Mouse (Mus musculus) midbrain, embryonic 10.5 days (tissue): ENCODE data around the gene Camk2n2. TPM values are rescaled to one million over a fixed set of nuclear protein-coding genes. Genes with fewer than 3 reads are reported as not detected.
"Not testable (repeated sequence)": the region's sequence is repeated elsewhere in the genome, so short reads cannot be mapped to it uniquely, and the experiment has no call there.

Source experiments
- DNase-seq: peaks from one replicate; pipeline ENCODE4 v3.0.0-alpha.2; 2017; ENCODE audit warnings: low spot score
- H3K27ac ChIP-seq: fragments of 300-500 bp; sonication (generic); replicated peaks from 2 replicates; pipeline ENCODE4 v1.5.1; 2016; ENCODE audit warnings: mild to moderate bottlenecking
- H3K27me3 ChIP-seq: fragments of 300-500 bp; sonication (generic); 2 replicates; pipeline ENCODE4 v1.6.1; 2016; ENCODE audit warnings: low read depth, mild to moderate bottlenecking; ENCODE audit not compliant: poor library complexity, severe bottlenecking
- H3K36me3 ChIP-seq: fragments of 300-500 bp; sonication (generic); 2 replicates; pipeline ENCODE4 v1.6.1; 2016; ENCODE audit warnings: mild to moderate bottlenecking, moderate library complexity
- H3K4me1 ChIP-seq: fragments of 300-500 bp; sonication (generic); 2 replicates; pipeline ENCODE4 v1.6.1; 2016
- H3K4me3 ChIP-seq: fragments of 300-500 bp; sonication (generic); 2 replicates; pipeline ENCODE4 v1.5.1; 2016; ENCODE audit warnings: mild to moderate bottlenecking, moderate library complexity
- H3K9me3 ChIP-seq: fragments of 300-500 bp; sonication (generic); replicated peaks from 2 replicates; pipeline ENCODE4 v1.6.1; 2016; ENCODE audit warnings: mild to moderate bottlenecking
- WGBS: fragments of 180-500 bp; shearing (Covaris S2); methylation state at CpG from one replicate; pipeline ENCODE4 v1.1.7; 2016; 5-methylcytosine and 5-hydroxymethylcytosine counted together
- polyA plus RNA-seq: library from polyadenylated mRNA; unstranded; fragments of >200 nt; fragmentation: Nextera tagmentation; extraction: Ambion mirVana; gene quantifications from 2 replicates; pipeline ENCODE4 v1.2.1, GENCODE M21; 2016

Gene Camk2n2
- 3.1 and 3.3 TPM in 2 replicates for polyA plus RNA-seq

DNA sequence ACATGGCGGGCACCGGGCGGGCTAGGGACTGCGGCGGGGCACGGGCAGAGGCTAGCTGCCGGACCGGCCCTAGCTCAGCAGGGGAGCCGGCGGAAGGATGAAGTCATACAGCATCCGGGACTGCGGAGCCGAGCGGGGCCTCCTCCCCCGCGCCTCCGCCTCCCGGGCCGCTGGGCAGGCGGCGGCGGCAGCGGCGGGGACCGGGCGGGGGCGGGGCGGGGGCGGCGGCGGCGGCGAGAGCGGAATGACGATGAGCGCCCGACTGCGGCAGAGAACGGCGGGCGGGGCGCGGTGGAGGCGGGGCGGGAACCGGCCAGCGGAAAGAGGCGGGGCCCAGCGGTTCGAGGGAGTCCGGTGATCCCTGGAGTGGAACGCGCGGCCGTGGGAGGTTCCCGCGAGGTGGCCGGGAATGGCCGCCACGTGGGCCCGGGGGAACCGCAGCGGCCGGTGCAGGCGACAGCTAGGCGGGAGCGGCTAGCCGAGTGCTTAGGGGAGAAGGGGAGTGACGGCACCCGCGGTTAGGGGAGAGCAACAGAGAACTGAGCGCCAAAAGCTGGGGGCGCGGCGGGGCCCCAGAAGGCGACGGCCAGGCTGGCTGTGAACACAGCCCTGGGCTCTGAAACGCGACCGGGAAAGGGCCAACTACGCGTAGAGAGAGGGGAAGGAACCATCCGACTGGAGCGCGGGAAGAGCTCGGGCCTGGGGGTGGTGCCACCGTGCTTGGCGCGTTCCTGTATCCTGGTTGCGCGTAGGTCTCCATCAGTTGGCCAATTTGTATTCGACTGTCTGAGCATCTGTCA lies at the start of gene Camk2n2:
Camk2n2 (minus strand) TSS at position 97 of the 800 bp plus-strand sequence.
- Histone ChIP-seq H3K4me1 (peaks cover 45% of the 10 kb centered on the region), H3K4me3 (peak within 1 kb of the TSS; percentile 86), H3K36me3 (peaks cover 16% of the 10 kb centered on the region), H3K27ac (peak within 1 kb of the TSS; percentile 95), H3K27me3 (peaks cover 27% of the 10 kb centered on the region), H3K9me3 (no peaks in the 10 kb centered on the region)
- under 1% methylated on average over 85 of the region's 92 CpGs for WGBS
- peak; percentile 77 for DNase-seq

DNA sequence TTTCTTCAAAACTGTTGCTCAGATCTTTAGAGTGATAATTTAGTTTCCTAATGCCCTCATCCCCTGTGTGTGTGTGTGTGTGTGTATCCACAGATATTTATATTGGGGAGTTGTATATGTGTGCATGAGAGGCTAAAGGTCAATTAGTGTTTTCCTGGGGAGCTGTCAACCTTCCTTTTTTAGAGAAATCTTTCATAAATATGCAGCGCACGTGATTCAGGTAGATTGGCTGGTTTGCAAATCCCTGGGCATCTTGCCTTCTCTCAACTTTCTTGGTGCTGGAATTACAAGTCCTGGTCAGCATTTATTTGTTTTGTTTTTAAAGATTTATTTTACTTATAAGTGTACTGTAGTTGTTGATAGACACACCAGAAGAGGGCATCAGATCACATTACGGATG lies 49.2 kb upstream of the Camk2n2 start:
- H3K27me3 ChIP-seq = no peaks in the 10 kb centered on the region
- no peaks in the 10 kb centered on the region for H3K9me3 ChIP-seq
- no peak overlapping the region for H3K4me3 ChIP-seq
- peaks cover 29% of the 10 kb centered on the region for H3K4me1 ChIP-seq
- 93% methylated on average over 3 of the region's 3 CpGs for WGBS
- DNase-seq = no peak
- peaks cover 23% of the 10 kb centered on the region for H3K36me3 ChIP-seq
- H3K27ac ChIP-seq = no peak overlapping the region

DNA sequence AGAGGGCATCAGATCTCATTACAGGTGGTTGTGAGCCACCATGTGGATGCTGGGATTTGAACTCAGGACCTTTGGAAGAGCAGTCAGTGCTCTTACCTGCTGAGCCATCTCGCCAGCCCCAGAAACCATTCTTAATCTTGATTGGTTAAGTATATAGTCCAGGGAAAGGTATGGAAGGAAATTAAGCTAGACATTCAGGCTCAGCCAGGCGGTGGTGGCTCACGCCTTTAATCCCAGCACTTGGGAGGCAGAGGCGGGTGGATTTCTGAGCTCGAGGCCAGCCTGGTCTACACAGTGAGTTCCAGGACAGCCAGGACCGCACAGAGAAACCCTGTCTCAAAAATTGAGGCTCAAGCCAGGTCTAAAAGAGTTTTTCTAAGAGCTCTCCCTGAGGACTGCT lies 46.9 kb upstream of the Camk2n2 start, which contains the start of gene Eif4g1:
Eif4g1 (plus strand) TSS at position 301 of the 400 bp plus-strand sequence.
- DNase-seq, H3K9me3 ChIP-seq, H3K4me3 ChIP-seq, H3K27me3 ChIP-seq, H3K27ac ChIP-seq, H3K4me1 ChIP-seq: not testable (repeated sequence)
- H3K36me3 ChIP-seq = peaks cover 31% of the 10 kb centered on the region
- WGBS = 87% methylated on average over 5 of the region's 6 CpGs

DNA sequence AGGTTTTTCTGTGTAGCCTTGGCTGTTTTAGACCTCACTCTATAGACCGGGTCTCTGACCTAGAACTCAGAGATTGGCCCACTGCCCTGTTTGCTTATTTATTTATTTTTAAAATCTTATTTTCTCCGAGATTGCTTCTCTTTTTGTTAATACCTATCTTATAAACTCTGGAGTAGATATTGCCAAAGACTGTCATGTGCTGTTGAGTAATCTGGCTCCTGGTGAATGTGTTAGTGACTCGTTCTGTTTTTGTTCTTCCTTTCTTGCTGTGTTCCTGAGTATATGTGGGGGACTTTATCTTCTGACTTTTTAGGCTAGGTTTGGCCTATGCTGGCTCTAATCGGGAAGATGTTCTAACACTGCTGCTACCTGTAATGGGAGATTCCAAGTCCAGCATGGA lies 36.6 kb upstream of the Camk2n2 start:
- peaks cover 95% of the 10 kb centered on the region for H3K36me3 ChIP-seq
- no peaks in the 10 kb centered on the region for H3K9me3 ChIP-seq
- no peak overlapping the region for H3K27ac ChIP-seq
- 90% methylated on average over 4 of the region's 4 CpGs for WGBS
- H3K4me1 ChIP-seq = peaks cover 6% of the 10 kb centered on the region
- no peak for DNase-seq
- H3K27me3 ChIP-seq = no peaks in the 10 kb centered on the region
- no peak overlapping the region for H3K4me3 ChIP-seq

GRCm38 (mm10) chr16:20653315-20653714 lies 32.2 kb upstream of the Camk2n2 start:
- Histone ChIP-seq H3K27me3 (no peaks in the 10 kb centered on the region), H3K27ac (no peak overlapping the region), H3K9me3 (no peaks in the 10 kb centered on the region), H3K4me3 (0 out of 2 replicates have a peak overlapping the region, but pooled peaks have one; percentile 95), H3K4me1 (peaks cover 17% of the 10 kb centered on the region), H3K36me3 (peaks cover 52% of the 10 kb centered on the region)
- WGBS = 66% methylated on average over 2 of the region's 2 CpGs
- no peak for DNase-seq

DNA sequence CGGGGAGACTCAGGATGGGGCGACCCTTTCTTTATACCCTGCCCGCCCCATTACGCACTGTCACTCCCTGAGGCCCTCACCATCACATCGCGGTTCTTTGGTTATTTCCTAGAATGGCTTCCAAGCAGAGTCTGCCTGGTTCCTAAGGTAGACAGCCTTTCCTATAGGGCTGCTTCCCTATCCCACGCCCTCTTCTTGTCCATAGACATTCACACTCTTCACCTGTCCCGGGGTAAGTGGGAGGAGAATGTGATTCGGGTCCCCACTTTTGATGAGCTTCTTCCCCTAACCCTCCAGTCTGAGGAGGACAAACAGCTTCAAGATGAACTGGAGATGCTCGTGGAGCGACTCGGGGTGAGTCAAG lies 30.8 kb upstream of the Camk2n2 start:
- Histone ChIP-seq H3K27ac (peak overlapping the region; percentile 90), H3K36me3 (peaks cover 38% of the 10 kb centered on the region), H3K27me3 (no peaks in the 10 kb centered on the region), H3K4me3 (peak overlapping the region; percentile 95), H3K4me1 (peaks cover 17% of the 10 kb centered on the region), H3K9me3 (no peaks in the 10 kb centered on the region)
- no peak for DNase-seq
- WGBS = 10% methylated on average over 12 of the region's 12 CpGs

- Histone ChIP-seq H3K27me3 (no peaks in the 10 kb centered on the region), H3K4me1 (peaks cover 17% of the 10 kb centered on the region), H3K27ac (peak within 1 kb of the TSS; percentile 90), H3K36me3 (peaks cover 32% of the 10 kb centered on the region), H3K9me3 (no peaks in the 10 kb centered on the region), H3K4me3 (peak within 1 kb of the TSS; percentile 95)
- DNase-seq = peak; percentile 96
- WGBS = 2% methylated on average over 46 of the region's 46 CpGs
Observed at GRCm38 (mm10) chr16:20651076-20651946, 30.2 kb upstream of the Camk2n2 start, which contains the start of gene Psmd2. TSS of gene Psmd2 (plus strand) at chr16:20651652.

GRCm38 (mm10) chr16:20643911-20644310 lies 22.8 kb upstream of the Camk2n2 start:
- no peak overlapping the region for H3K4me3 ChIP-seq
- no peak overlapping the region for H3K27ac ChIP-seq
- H3K9me3 ChIP-seq = no peaks in the 10 kb centered on the region
- no peaks in the 10 kb centered on the region for H3K27me3 ChIP-seq
- no peak for DNase-seq
- WGBS = 90% methylated on average over 7 of the region's 7 CpGs
- H3K36me3 ChIP-seq = no peaks in the 10 kb centered on the region
- 0 out of 2 replicates have a peak, but pooled peaks cover 3% of the 10 kb centered on the region for H3K4me1 ChIP-seq

DNA sequence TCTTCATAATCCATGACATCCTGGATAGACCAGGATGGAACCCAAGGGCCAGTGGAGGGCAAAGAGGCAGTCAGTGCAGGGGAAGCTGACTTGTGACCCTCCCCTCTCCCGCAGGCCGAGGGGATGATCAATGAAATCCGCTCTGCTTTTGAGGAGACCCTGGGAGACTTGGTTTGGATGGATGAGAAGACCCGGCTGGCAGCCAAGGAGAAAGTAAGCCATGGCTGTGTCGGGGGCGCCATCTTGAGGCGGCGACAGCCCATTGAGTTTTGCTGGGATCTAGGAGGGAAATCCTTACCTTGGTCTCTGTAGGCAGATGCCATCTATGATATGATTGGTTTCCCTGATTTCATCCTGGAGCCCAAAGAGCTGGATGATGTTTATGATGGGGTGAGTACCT lies 21.1 kb upstream of the Camk2n2 start:
- H3K27me3 ChIP-seq = no peaks in the 10 kb centered on the region
- peak; percentile 73 for DNase-seq
- 6% methylated on average over 8 of the region's 8 CpGs for WGBS
- H3K4me1 ChIP-seq = 0 out of 2 replicates have a peak, but pooled peaks cover 3% of the 10 kb centered on the region
- H3K27ac ChIP-seq = no peak overlapping the region
- no peaks in the 10 kb centered on the region for H3K9me3 ChIP-seq
- no peak overlapping the region for H3K4me3 ChIP-seq
- H3K36me3 ChIP-seq = no peaks in the 10 kb centered on the region

DNA sequence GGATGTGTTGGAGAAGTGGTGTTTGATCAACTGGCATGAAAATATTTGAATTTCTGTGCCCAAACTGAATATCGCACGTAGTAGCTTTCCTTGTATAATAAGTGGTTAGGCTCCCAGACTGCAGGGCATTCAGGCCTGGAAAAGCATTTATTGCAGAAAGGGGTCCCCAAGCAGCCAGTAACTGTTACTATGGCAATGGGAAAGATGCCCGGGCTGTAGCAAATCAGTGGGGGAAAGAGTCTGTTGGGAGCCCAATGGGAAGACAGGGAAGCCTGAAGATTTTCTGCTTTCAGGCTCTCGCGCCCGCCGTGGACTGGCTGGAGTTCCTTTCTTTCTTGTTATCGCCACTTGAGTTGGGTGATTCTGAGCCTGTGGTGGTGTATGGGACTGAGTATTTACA lies 17.3 kb upstream of the Camk2n2 start:
- Histone ChIP-seq H3K4me1 (0 out of 2 replicates have a peak, but pooled peaks cover 3% of the 10 kb centered on the region), H3K27me3 (no peaks in the 10 kb centered on the region), H3K27ac (no peak overlapping the region), H3K36me3 (no peaks in the 10 kb centered on the region), H3K4me3 (no peak overlapping the region), H3K9me3 (no peaks in the 10 kb centered on the region)
- DNase-seq = no peak
- WGBS = 83% methylated on average over 8 of the region's 8 CpGs

- H3K4me1 ChIP-seq = 0 out of 2 replicates have a peak, but pooled peaks cover 3% of the 10 kb centered on the region
- no peak overlapping the region for H3K4me3 ChIP-seq
- WGBS = 86% methylated on average over 8 of the region's 8 CpGs
- H3K36me3 ChIP-seq = 0 out of 2 replicates have a peak, but pooled peaks cover 4% of the 10 kb centered on the region
- no peak overlapping the region for H3K27ac ChIP-seq
- no peak for DNase-seq
- no peaks in the 10 kb centered on the region for H3K9me3 ChIP-seq
- no peaks in the 10 kb centered on the region for H3K27me3 ChIP-seq
Observed at GRCm38 (mm10) chr16:20637410-20637809, 16.3 kb upstream of the Camk2n2 start.

DNA sequence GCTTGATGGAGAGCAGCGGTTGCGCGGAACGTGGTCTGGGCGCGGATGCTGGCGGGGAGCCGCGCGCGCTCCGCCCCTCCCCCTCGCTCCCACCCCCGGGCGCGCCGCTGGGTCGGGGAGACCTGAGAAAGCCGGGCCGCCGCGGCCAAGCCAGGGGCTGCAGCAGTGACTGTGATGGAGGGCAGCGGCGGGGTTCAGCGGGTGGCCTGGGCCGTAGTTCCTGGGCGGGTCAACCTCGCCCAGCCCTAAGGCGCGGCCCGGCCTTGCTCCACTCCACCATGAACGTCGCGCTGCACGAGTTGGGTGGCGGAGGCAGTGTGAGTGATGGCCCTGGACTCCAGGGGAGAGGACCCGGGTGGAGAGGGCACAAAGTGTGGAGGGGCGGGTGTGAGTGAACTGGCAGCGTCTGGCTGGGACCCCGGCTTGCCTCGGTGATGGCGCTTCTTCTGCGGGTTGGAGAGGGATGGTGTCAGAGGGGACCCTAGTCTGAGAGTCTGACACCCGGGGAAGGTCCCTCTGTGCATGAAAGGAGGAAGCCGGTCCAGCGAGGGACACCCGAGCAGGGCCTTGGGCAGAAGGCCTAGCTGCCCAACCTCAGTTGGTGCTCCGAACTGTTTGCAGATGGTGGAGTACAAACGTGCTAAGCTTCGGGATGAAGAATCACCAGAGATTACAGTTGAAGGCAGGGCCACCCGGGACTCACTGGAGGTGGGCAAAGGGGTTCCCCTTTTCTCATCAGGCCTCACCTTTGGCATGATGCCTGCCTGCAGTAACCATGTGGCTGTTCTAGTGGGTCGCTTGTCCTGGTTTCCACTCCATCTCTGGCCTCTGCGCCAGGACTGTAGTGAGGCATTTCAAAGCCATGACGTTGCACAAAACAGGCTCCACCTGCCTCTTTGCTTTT lies 8.9 kb upstream of the Camk2n2 start, which contains the start of gene Ece2:
Ece2 (plus strand) TSS at position 98 of the 904 bp plus-strand sequence.
- Histone ChIP-seq H3K36me3 (0 out of 2 replicates have a peak, but pooled peaks cover 6% of the 10 kb centered on the region), H3K27me3 (peaks cover 32% of the 10 kb centered on the region), H3K4me1 (peaks cover 18% of the 10 kb centered on the region), H3K27ac (peak within 1 kb of the TSS; percentile 87), H3K4me3 (peak within 1 kb of the TSS; percentile 76), H3K9me3 (no peaks in the 10 kb centered on the region)
- 8% methylated on average over 54 of the region's 54 CpGs for WGBS
- DNase-seq = peak; percentile 58
